26 mouse cellular contexts compared by ENCODE assay signal in the genomic region with DNA sequence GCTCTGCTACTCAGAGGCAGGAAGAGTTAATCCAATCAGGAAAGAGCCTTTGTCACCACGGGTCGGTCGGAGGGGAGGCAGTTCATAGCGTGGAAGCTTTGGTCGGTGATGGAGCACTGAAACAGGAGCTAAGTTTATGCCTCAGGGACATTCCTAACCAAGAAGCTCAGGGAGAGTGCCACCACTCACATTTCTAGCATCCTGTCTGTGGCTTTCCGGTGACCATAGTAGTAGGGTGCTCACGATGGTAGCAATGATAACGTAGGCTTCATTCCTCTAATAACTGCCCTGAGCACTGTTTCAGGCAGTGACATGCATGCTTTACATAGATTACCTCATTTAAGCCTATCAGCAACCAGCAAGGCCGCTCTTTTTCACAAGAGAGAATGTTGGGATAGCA.
DNase-seq lines count a peak whose midpoint lies in the region; ATAC-seq and TF ChIP-seq lines count a peak whose summit lies in the region.
"Had no signal": no experiment of that assay in that cellular context is flagged by ENCODE, and none has a peak within 500 bp of the region (broad histone marks: within the 10 kb centered on the region; RNA-seq: fewer than 3 reads in every experiment).

No protein-coding gene starts in this region.

- H3K9ac ChIP-seq in heart, embryonic 12.5 days = no peak overlapping the region
- H3K9ac ChIP-seq: embryonic facial prominence, embryonic 13.5 days; forebrain, embryonic 12.5 days; heart, embryonic 15.5 days; hindbrain, embryonic 13.5 days; intestine, embryonic 15.5 days had no signal

- 30% methylated on average over 9 of the region's 9 CpGs for WGBS in heart, embryonic 12.5 days

- CTCF ChIA-PET in Patski (lab: Charles Lee) = no interaction called here

- no peak for ATAC-seq in heart, embryonic 12.5 days (ENCODE audit: insufficient number of reproducible peaks, low FRiP score)
- ATAC-seq in Patski = peak; percentile 74
- peak; percentile 31; the same call in 1 of the 2 replicates for ATAC-seq in megakaryocyte-erythroid progenitor cell, adult 5-6 weeks (replicated peaks; ENCODE audit: low FRiP score, low TSS enrichment, poor library complexity, severe bottlenecking)
- ATAC-seq: forebrain, embryonic 16.5 days; hindbrain, embryonic 16.5 days; intestine, embryonic 15.5 days had no signal

- POLR2A ChIA-PET in Patski (lab: Charles Lee) = no interaction called here

- no peak overlapping the region for H3K27ac ChIP-seq in heart, embryonic 12.5 days (ENCODE audit: poor library complexity, severe bottlenecking)
- H3K27ac ChIP-seq: embryonic facial prominence, embryonic 10.5 days; embryonic facial prominence, embryonic 13.5 days; forebrain, embryonic 12.5 days; heart, embryonic 15.5 days; hindbrain, embryonic 10.5 days; hindbrain, embryonic 13.5 days; intestine, embryonic 15.5 days had no signal

- no peak overlapping the region for H3K4me3 ChIP-seq in heart, embryonic 12.5 days
- H3K4me3 ChIP-seq: embryonic facial prominence, embryonic 10.5 days; embryonic facial prominence, embryonic 13.5 days; erythroblast, embryonic 14.5 days; forebrain, embryonic 12.5 days; heart, embryonic 15.5 days; hindbrain, embryonic 10.5 days; hindbrain, embryonic 13.5 days; intestine, embryonic 15.5 days had no signal

- H3K27me3 ChIP-seq in heart, embryonic 12.5 days (replicated peaks) = no peaks in the 10 kb centered on the region
- no peaks in the 10 kb centered on the region for H3K27me3 ChIP-seq in Patski
- H3K27me3 ChIP-seq: embryonic facial prominence, embryonic 13.5 days; forebrain, embryonic 12.5 days; heart, embryonic 15.5 days; hindbrain, embryonic 13.5 days; intestine, embryonic 15.5 days had no signal

- H3K36me3 ChIP-seq in heart, embryonic 12.5 days = no peaks in the 10 kb centered on the region
- H3K36me3 ChIP-seq: embryonic facial prominence, embryonic 10.5 days; embryonic facial prominence, embryonic 13.5 days; forebrain, embryonic 12.5 days; heart, embryonic 15.5 days; hindbrain, embryonic 10.5 days; hindbrain, embryonic 13.5 days; intestine, embryonic 15.5 days had no signal

- TF ChIP-seq CTCF in Patski (IDR thresholded peaks at IDR 0.05) = no peak

- no peaks in the 10 kb centered on the region for H3K9me3 ChIP-seq in heart, embryonic 12.5 days (replicated peaks)
- H3K9me3 ChIP-seq: embryonic facial prominence, embryonic 10.5 days; embryonic facial prominence, embryonic 13.5 days; forebrain, embryonic 12.5 days; heart, embryonic 15.5 days; hindbrain, embryonic 10.5 days; hindbrain, embryonic 13.5 days; intestine, embryonic 15.5 days had no signal

- DNase-seq in heart, adult 11 months = peak; percentile 61
- DNase-seq in 416B (ENCODE audit: low read depth) (peak; percentile 87), Patski (ENCODE audit: low read depth, low spot score) (no peak)
- DNase-seq in right cerebral cortex, postnatal 36 days (ENCODE audit: low spot score in 2 of 2) = no peak
- DNase-seq: adrenal gland, postnatal 10 days; adrenal gland, postnatal 36 days; cerebellum, adult 18-20 months; cerebellum, adult 9-10 months; cerebellum, postnatal 14 days; gastrocnemius, postnatal 10 days; gastrocnemius, postnatal 36 days; heart, postnatal 10 days; heart, postnatal 36 days had no signal

- in situ Hi-C loops in Patski (cut with MboI; ENCODE audit: low pct_unique_long_range_greater_than_20kb) = loop anchor here (5.0 to 10.0 kb wide), 2 partner anchors 801 to 858 kb away; no protein-coding TSS in a partner anchor

- H3K4me2 ChIP-seq in heart, embryonic 12.5 days = no peak overlapping the region
- H3K4me2 ChIP-seq: embryonic facial prominence, embryonic 13.5 days; forebrain, embryonic 12.5 days; heart, embryonic 11.5 days; heart, embryonic 15.5 days; hindbrain, embryonic 13.5 days; intestine, embryonic 15.5 days had no signal

- no peaks in the 10 kb centered on the region for H3K4me1 ChIP-seq in heart, embryonic 12.5 days (replicated peaks)
- H3K4me1 ChIP-seq: embryonic facial prominence, embryonic 13.5 days; forebrain, embryonic 12.5 days; hindbrain, embryonic 13.5 days; intestine, embryonic 15.5 days had no signal

Comparison
In these comparisons a context has a peak if more than half of its experiments do, and no peak if none do; other contexts are left out.
1. DNase-seq: peak in heart, adult 11 months (single experiment) and 416B (single experiment); none in Patski (single experiment) and right cerebral cortex, postnatal 36 days (0 of 2).